Mouse (Mus musculus) heart, embryonic 14.5 days (tissue): Measurements from ENCODE around the gene Lrrn4cl. TPM values are rescaled to one million over a fixed set of nuclear protein-coding genes. Genes with fewer than 3 reads are reported as not detected.

ENCODE experiments used
- ATAC-seq: fragments of 200-750 bp; cut with Nextera tagmentation; 2 replicates; pipeline ENCODE4 v1.8.0; 2017; ENCODE audit warnings: low read depth, moderate TSS enrichment; ENCODE audit not compliant: insufficient number of reproducible peaks, insufficient read depth, low FRiP score
- H3K27ac ChIP-seq, 2 experiments: fragments of 200-500 bp in 1 of 2; fragments of 300-500 bp in 1 of 2; sonication (generic) in 1 of 2; replicated peaks in 1 of 2; 2 replicates each; pipeline ENCODE4 v1.5.1; 2012 to 2014; ENCODE audit warnings: low read depth in 2 of 2, low read length in 2 of 2, control low read depth in 1 of 2, mild to moderate bottlenecking in 1 of 2, mixed read lengths in 1 of 2; ENCODE audit not compliant: control insufficient read depth in 1 of 2, insufficient read depth in 1 of 2
- H3K27me3 ChIP-seq: fragments of 300-500 bp; sonication (generic); 2 replicates; pipeline ENCODE4 v1.6.1; 2014; ENCODE audit warnings: mild to moderate bottlenecking, low read length, control low read depth; ENCODE audit not compliant: control insufficient read depth, insufficient read depth
- H3K36me3 ChIP-seq: fragments of 300-500 bp; sonication (generic); 2 replicates; pipeline ENCODE4 v1.6.1; 2014; ENCODE audit warnings: mild to moderate bottlenecking, control low read depth, low read length, mixed read lengths; ENCODE audit not compliant: control insufficient read depth, insufficient read depth
- H3K4me1 ChIP-seq, 2 experiments: fragments of 200-500 bp in 1 of 2; fragments of 300-500 bp in 1 of 2; sonication (generic) in 1 of 2; 2 replicates each; pipeline ENCODE4 v1.6.1; 2012 to 2014; ENCODE audit warnings: low read length in 2 of 2, control low read depth in 1 of 2, mixed read lengths in 1 of 2; ENCODE audit not compliant: control insufficient read depth in 2 of 2, insufficient read depth in 2 of 2
- H3K4me2 ChIP-seq: fragments of 300-500 bp; sonication (generic); 2 replicates; pipeline ENCODE4 v1.6.1; 2014; ENCODE audit warnings: mild to moderate bottlenecking, low read length
- H3K4me3 ChIP-seq, 2 experiments: fragments of 200-500 bp in 1 of 2; fragments of 300-500 bp in 1 of 2; sonication (generic) in 1 of 2; 2 replicates each; pipeline ENCODE4 v1.5.1; 2012 to 2014; ENCODE audit warnings: low read length in 2 of 2, mild to moderate bottlenecking in 2 of 2, control low read depth in 1 of 2, low read depth in 1 of 2, moderate library complexity in 1 of 2; ENCODE audit not compliant: control insufficient read depth in 1 of 2, insufficient read depth in 1 of 2
- H3K9ac ChIP-seq: fragments of 300-500 bp; sonication (generic); 2 replicates; pipeline ENCODE4 v1.6.1; 2014; ENCODE audit warnings: mild to moderate bottlenecking, low read length
- H3K9me3 ChIP-seq: fragments of 300-500 bp; sonication (generic); 2 replicates; pipeline ENCODE4 v1.6.1; 2016; ENCODE audit warnings: low read length, control low read depth; ENCODE audit not compliant: control insufficient read depth
- WGBS: fragments of 180-500 bp; shearing (Covaris S2); extraction: QIAGEN DNeasy Blood & Tissue Kit; methylation state at CpG from one replicate; pipeline ENCODE4 v1.1.7; 2014; 5-methylcytosine and 5-hydroxymethylcytosine counted together
- polyA plus RNA-seq: library from polyadenylated mRNA; unstranded; fragments of >200 nt; fragmentation: Nextera tagmentation; extraction: Ambion mirVana; gene quantifications from 2 replicates; pipeline ENCODE4 v1.2.1, GENCODE M21; 2014

Lrrn4cl gene
- polyA plus RNA-seq, 1 experiment from 2014 or later: 1.2 TPM

DNA sequence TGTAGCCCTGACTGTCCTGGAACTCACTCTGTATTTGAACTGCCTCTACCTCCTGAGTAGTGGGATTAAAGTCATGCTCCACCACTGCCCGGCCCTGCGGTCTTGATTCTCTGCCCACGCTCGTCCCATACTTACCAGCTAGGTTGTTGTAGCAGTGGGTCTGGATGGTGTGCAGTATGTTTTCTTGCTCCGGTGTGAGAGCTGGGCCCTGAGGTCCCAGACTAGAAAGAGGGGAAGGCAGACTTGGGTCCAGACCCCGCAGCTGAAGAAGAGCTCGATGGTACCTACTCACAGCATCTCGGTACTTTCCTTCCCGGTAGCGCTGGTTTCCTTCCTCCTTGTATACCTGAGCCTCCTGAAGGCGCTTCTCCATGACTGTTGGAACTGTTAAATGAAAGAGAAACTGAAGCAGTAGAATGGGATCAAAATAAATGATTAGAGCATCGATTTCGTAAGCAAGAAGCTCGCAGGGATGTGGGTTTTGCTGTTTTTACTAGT is 32.2 kb upstream of the Lrrn4cl start:
- 20% methylated on average over 14 of the region's 14 CpGs for WGBS
- peak overlapping the region; percentile 55 to 96 for H3K4me3 ChIP-seq
- peaks cover 7 to 34% of the 10 kb centered on the region in 2 experiments for H3K4me1 ChIP-seq
- H3K27me3 ChIP-seq: no peaks in the 10 kb centered on the region
- H3K27ac ChIP-seq: peak overlapping the region; percentile 95 to 98
- H3K4me2 ChIP-seq: peak overlapping the region; percentile 98
- peaks cover 46% of the 10 kb centered on the region for H3K36me3 ChIP-seq
- no peak for ATAC-seq
- no peaks in the 10 kb centered on the region for H3K9me3 ChIP-seq
- H3K9ac ChIP-seq: peak overlapping the region; percentile 86

DNA sequence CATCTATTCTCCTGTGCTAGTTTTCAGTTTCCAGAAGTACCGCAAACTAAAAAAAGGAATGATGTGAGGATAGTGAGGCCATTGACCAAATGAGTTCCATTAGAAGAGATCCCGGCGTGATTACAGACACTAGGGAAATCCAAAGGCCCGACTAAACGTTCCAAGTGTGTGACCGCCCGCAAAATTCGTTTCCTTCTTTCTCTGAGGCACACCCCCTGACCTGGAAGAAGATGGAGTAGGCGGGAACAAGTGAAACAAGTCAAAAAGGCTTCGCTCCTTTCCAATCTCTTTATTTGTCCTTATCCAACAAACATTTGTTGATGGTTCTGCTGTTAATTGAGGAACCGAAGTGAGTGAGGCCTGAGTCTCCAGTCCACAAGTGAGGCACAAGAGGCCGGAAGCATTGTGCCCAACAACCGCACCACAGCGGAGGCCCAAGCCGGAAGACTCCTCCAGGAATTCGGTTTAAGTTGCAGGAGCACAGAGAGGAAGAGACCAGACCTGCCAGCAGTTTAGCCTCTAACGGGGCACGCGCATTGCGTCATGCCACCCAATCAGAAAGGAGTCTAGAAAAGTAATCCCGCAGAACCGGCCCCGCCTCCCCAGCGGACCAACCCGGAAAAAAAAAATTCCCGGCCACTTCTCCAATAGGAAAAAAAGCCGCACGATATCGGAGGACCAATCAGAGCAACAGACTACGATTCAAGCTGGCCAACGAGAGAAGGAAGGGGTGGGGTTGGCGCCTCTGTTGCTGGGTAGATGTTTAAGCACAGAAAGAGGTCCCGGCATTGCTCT is 31.6 kb upstream of the Lrrn4cl start, which contains the start of gene Ttc9c:
Gene Ttc9c (minus strand): TSS at position 533 of the 795 bp plus-strand sequence.
- peak; percentile 85 for ATAC-seq
- Histone ChIP-seq H3K4me3 (peak within 1 kb of the TSS; percentile 90 to 96), H3K9me3 (no peaks in the 10 kb centered on the region), H3K27ac (peak within 1 kb of the TSS; percentile 98 to 100), H3K27me3 (no peaks in the 10 kb centered on the region), H3K36me3 (peaks cover 46% of the 10 kb centered on the region), H3K4me1 (peaks cover 7 to 34% of the 10 kb centered on the region in 2 experiments), H3K4me2 (peak within 1 kb of the TSS; percentile 98), H3K9ac (peak within 1 kb of the TSS; percentile 98)
- WGBS: 1% methylated on average over 33 of the region's 33 CpGs

DNA sequence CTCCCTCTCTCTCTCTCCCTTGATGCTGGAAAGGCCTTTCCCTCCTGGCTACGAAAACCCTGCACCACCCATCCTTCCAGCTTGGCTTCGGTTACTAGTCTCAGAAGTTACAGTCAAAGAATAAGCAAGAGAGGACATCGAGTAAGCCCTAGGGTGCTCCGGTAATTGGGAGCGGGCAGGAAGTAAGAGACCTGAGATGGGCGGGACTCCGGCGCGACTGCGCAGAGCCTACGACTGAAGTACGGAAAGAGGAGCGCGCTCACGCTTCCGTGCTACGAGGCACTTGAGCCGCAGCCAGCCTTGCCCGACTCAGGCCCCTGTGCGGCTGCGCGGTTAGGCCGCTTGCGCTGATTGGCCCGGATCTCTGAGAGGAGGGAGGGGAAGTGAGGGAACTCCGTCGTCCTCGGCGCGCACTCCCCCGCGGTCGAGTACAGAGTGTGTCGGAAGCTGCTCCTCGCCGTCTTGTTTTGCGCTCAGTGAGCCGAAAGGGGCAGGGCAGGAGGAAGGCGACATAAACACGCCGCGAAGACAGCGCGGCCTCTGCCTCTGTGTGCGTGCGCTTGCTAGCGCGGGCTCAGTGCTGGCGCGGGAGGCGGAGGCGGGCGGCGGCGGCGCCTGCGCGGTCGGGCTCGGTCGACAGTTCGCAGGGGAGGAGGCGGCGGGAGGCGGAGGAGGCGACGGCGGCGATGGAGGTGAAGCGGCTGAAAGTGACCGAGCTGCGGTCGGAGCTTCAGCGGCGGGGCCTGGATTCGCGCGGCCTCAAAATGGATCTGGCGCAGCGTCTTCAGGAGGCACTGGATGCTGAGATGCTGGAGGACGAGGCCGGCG is 30.8 kb upstream of the Lrrn4cl start, which contains the start of gene Hnrnpul2:
Gene Hnrnpul2 (plus strand): TSS at position 415 of the 828 bp plus-strand sequence.
- Histone ChIP-seq H3K27me3 (no peaks in the 10 kb centered on the region), H3K4me3 (peak within 1 kb of the TSS; percentile 90 to 96), H3K36me3 (peaks cover 47% of the 10 kb centered on the region), H3K9ac (peak within 1 kb of the TSS; percentile 98), H3K9me3 (no peaks in the 10 kb centered on the region), H3K27ac (peak within 1 kb of the TSS; percentile 98 to 100), H3K4me2 (peak within 1 kb of the TSS; percentile 98), H3K4me1 (peaks cover 7 to 34% of the 10 kb centered on the region in 2 experiments)
- under 1% methylated on average over 81 of the region's 83 CpGs for WGBS
- ATAC-seq: peak; percentile 95

DNA sequence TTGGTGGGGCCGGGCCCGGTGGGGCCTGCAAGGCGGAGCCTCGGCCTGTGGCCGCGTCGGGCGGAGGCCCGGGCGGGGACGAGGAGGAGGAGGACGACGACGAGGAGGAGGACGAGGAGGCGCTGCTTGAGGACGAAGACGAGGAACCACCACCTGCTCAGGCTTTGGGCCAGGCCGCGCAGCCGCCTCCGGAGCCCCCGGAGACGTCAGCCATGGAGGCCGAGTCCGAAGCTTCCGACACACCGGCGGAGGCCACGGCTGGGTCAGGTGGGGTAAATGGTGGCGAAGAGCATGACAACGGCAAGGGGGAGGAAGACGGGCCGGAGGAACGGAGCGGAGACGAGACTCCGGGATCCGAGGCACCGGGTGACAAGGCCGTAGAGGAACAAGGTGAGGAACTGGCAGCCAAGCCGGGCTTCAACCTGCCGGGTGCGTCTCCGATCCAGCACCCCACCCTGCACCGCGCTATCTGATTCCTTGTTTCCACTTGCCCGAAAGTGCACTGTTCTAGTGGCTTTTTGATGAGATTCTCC is 30.1 kb upstream of the Lrrn4cl start:
- Histone ChIP-seq H3K4me1 (peaks cover 7 to 34% of the 10 kb centered on the region in 2 experiments), H3K27me3 (no peaks in the 10 kb centered on the region), H3K27ac (peak overlapping the region; percentile 98 to 100), H3K4me2 (peak overlapping the region; percentile 97), H3K9ac (peak overlapping the region; percentile 98), H3K36me3 (peaks cover 47% of the 10 kb centered on the region), H3K4me3 (peak overlapping the region; percentile 90 to 96), H3K9me3 (no peaks in the 10 kb centered on the region)
- WGBS: under 1% methylated on average over 48 of the region's 48 CpGs
- ATAC-seq: 0 out of 2 replicates have a peak, but pooled peaks have one; percentile 7

DNA sequence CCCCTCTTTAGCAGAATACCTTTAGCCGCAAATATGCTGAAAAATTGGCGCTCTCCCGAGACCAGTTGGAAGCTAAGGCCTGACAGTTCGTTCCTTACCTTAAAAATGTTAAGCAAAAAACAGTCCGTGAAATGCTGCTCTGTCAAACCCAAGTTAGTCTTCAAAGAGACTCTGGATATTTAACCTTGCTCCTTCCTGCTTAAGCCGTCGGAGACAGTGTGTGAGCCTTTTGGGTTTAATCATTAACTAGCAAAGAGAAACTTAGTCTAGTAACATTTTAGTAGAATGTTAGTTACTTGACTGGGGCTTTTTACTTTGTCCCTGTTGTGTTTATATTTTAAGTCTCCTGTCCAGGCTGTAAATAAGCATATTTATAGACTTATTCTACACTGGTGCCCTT is 29.4 kb upstream of the Lrrn4cl start:
- no peak for ATAC-seq
- under 1% methylated on average over 7 of the region's 7 CpGs for WGBS

DNA sequence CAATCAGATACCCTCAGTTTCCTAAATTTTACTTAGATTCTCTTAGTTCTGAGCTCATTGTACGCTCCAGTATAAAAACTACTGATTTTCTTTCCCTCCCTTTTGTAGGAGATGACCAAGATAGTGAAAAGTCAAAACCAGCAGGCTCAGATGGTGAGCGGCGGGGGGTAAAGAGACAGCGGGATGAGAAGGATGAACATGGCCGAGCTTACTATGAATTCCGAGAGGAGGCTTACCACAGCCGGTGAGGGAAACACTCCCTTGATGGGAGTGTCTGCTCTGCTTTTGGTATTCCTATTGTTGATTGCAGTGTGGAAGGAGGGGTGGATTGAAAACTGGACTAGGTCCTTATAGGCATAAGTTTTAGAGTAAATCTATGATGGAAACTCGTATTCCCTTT is 27.9 kb upstream of the Lrrn4cl start:
- 69% methylated on average over 8 of the region's 8 CpGs for WGBS
- peak overlapping the region; percentile 97 for H3K4me2 ChIP-seq
- H3K9ac ChIP-seq: peak overlapping the region; percentile 98; the same call in 1 of the 2 replicates
- peaks cover 55% of the 10 kb centered on the region for H3K36me3 ChIP-seq
- peak overlapping the region; percentile 20 to 96 for H3K4me3 ChIP-seq
- H3K4me1 ChIP-seq: peaks cover 4 to 21% of the 10 kb centered on the region in 2 experiments; a peak in 3 of 4 replicates
- H3K27me3 ChIP-seq: no peaks in the 10 kb centered on the region
- no peak overlapping the region for H3K27ac ChIP-seq
- ATAC-seq: no peak
- H3K9me3 ChIP-seq: no peaks in the 10 kb centered on the region

More for the DNA sequence above, 29.4 kb upstream of the Lrrn4cl start:
- Histone ChIP-seq H3K27ac (peak overlapping the region; percentile 98 to 100; a peak in 2 of 4 replicates), H3K27me3 (no peaks in the 10 kb centered on the region), H3K4me3 (peak overlapping the region; percentile 90 to 96), H3K4me2 (peak overlapping the region; percentile 97), H3K9me3 (no peaks in the 10 kb centered on the region), H3K4me1 (peaks cover 7 to 34% of the 10 kb centered on the region in 2 experiments), H3K9ac (peak overlapping the region; percentile 98), H3K36me3 (peaks cover 47% of the 10 kb centered on the region)

DNA sequence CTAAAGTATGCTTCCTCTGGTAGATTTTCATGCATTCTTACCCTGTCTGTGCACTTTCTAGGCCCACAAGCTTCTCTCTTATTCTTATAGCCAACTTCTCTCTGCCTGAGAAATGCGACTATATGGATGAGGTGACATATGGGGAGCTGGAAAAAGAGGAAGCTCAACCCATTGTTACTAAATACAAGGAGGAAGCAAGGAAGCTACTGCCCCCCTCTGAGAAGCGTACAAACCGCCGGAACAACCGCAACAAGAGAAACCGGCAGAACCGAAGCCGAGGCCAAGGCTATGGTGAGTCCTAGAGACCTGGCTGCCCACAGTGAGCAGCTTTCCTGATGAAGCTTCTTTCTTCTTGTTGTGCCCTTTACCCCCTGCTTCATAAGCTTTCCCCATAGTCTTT is 20.9 kb upstream of the Lrrn4cl start, which contains the start of gene AC129217.1:
Gene AC129217.1 (plus strand): TSS at position 114 of the 400 bp plus-strand sequence.
- H3K36me3 ChIP-seq: peaks cover 100% of the 10 kb centered on the region
- no peaks in the 10 kb centered on the region for H3K27me3 ChIP-seq
- no peaks in the 10 kb centered on the region for H3K9me3 ChIP-seq
- no peak within 1 kb of the TSS for H3K9ac ChIP-seq
- no peak within 1 kb of the TSS for H3K4me2 ChIP-seq
- WGBS: 87% methylated on average over 8 of the region's 8 CpGs
- no peaks in the 10 kb centered on the region for H3K4me1 ChIP-seq
- no peak within 1 kb of the TSS for H3K4me3 ChIP-seq
- ATAC-seq: no peak
- H3K27ac ChIP-seq: no peak within 1 kb of the TSS
